Mouse (Mus musculus): Measurements from ENCODE around the gene Gm853. TPM values are rescaled to one million over a fixed set of nuclear protein-coding genes. Genes with fewer than 3 reads are reported as not detected.

The Gm853 gene
- polyA plus RNA-seq, 1 experiment from 2014 or later, result 0.34 TPM

Other genes starting within 250 kb of the Gm853 start
- 12.9 and 13.2 TPM in 2 replicates for gene Adgrb2, start 237.5 kb downstream of the Gm853 start, polyA plus RNA-seq (2015; fragmentation: Nextera tagmentation; extraction: Ambion mirVana)
- gene Col16a1, start 174.6 kb downstream of the Gm853 start, polyA plus RNA-seq (2015; fragmentation: Nextera tagmentation; extraction: Ambion mirVana), result 4.6 and 5.1 TPM in 2 replicates
- 68.1 and 70.3 TPM in 2 replicates for gene Pef1, start 119.8 kb downstream of the Gm853 start, polyA plus RNA-seq (2015; fragmentation: Nextera tagmentation; extraction: Ambion mirVana)
- gene Hcrtr1, start 83.0 kb downstream of the Gm853 start, polyA plus RNA-seq (2015; fragmentation: Nextera tagmentation; extraction: Ambion mirVana), result 0.27 and 0.38 TPM in 2 replicates
- 3.7 and 5.6 TPM in 2 replicates for gene Tinagl1, start 47.3 kb downstream of the Gm853 start, polyA plus RNA-seq (2015; fragmentation: Nextera tagmentation; extraction: Ambion mirVana)
- 87.4 and 97.3 TPM in 2 replicates for gene Serinc2, start 56.8 kb upstream of the Gm853 start, polyA plus RNA-seq (2015; fragmentation: Nextera tagmentation; extraction: Ambion mirVana)
- gene Fabp3, start 86.2 kb upstream of the Gm853 start, polyA plus RNA-seq (2015; fragmentation: Nextera tagmentation; extraction: Ambion mirVana), result 95.6 and 102 TPM in 2 replicates
- gene Gm10570, start 86.3 kb upstream of the Gm853 start, polyA plus RNA-seq (2015; fragmentation: Nextera tagmentation; extraction: Ambion mirVana), result 0.55 and 1.1 TPM in 2 replicates
- gene Zcchc17, start 137.5 kb upstream of the Gm853 start, polyA plus RNA-seq (2015; fragmentation: Nextera tagmentation; extraction: Ambion mirVana), result 84.3 and 85.0 TPM in 2 replicates
- 135 and 148 TPM in 2 replicates for gene Snrnp40, start 137.7 kb upstream of the Gm853 start, polyA plus RNA-seq (2015; fragmentation: Nextera tagmentation; extraction: Ambion mirVana)

Measured in forebrain, embryonic 15.5 days (tissue).